Mouse (Mus musculus) forebrain, embryonic 16.5 days (tissue): Measurements from ENCODE around the gene Nim1k. TPM values are rescaled to one million over a fixed set of nuclear protein-coding genes. Genes with fewer than 3 reads are reported as not detected.
"Not testable (repeated sequence)": the region's sequence is repeated elsewhere in the genome, so short reads cannot be mapped to it uniquely, and the experiment has no call there.

Experiments
- ATAC-seq: fragments of 200-750 bp; cut with Nextera tagmentation; 2 replicates; pipeline ENCODE4 v1.8.0; 2017; ENCODE audit warnings: mild to moderate bottlenecking, moderate library complexity
- H3K27ac ChIP-seq: fragments of 300-500 bp; sonication (generic); 2 replicates; pipeline ENCODE4 v1.5.1; 2014; ENCODE audit warnings: low read length, control low read depth
- H3K27me3 ChIP-seq: fragments of 300-500 bp; sonication (generic); replicated peaks from 2 replicates; pipeline ENCODE4 v1.6.1; 2014; ENCODE audit warnings: low read length; ENCODE audit not compliant: control insufficient read depth, insufficient read depth
- H3K36me3 ChIP-seq: fragments of 300-500 bp; sonication (generic); 2 replicates; pipeline ENCODE4 v1.6.1; 2014; ENCODE audit not compliant: control insufficient read depth, insufficient read depth
- H3K4me1 ChIP-seq: fragments of 300-500 bp; sonication (generic); replicated peaks from 2 replicates; pipeline ENCODE4 v1.6.1; 2014; ENCODE audit warnings: low read length; ENCODE audit not compliant: control insufficient read depth, insufficient read depth
- H3K4me2 ChIP-seq: fragments of 300-500 bp; sonication (generic); 2 replicates; pipeline ENCODE4 v1.6.1; 2014; ENCODE audit warnings: mild to moderate bottlenecking, low read length, control low read depth
- H3K4me3 ChIP-seq: fragments of 300-500 bp; sonication (generic); replicated peaks from 2 replicates; pipeline ENCODE4 v1.5.1; 2014; ENCODE audit warnings: mild to moderate bottlenecking, low read length, control low read depth
- H3K9ac ChIP-seq: fragments of 300-500 bp; sonication (generic); replicated peaks from 2 replicates; pipeline ENCODE4 v1.6.1; 2014; ENCODE audit warnings: low read depth, low read length, control low read depth
- H3K9me3 ChIP-seq: fragments of 300-500 bp; sonication (generic); 2 replicates; pipeline ENCODE4 v1.6.1; 2016; ENCODE audit warnings: low read length; ENCODE audit not compliant: control insufficient read depth
- WGBS: fragments of 180-500 bp; shearing (Covaris S2); extraction: QIAGEN DNeasy Blood & Tissue Kit; methylation state at CpG from one replicate; pipeline ENCODE4 v1.1.7; 2014; 5-methylcytosine and 5-hydroxymethylcytosine counted together
- polyA plus RNA-seq: library from polyadenylated mRNA; unstranded; fragments of >200 nt; fragmentation: Nextera tagmentation; extraction: Ambion mirVana; gene quantifications from 2 replicates; pipeline ENCODE4 v1.2.1, GENCODE M21; 2015

Nim1k gene
- polyA plus RNA-seq, 1 experiment from 2014 or later: 8.0 TPM

- 67% methylated on average over 1 of the region's 1 CpGs for WGBS
- no peaks in the 10 kb centered on the region for H3K9me3 ChIP-seq
- H3K4me3 ChIP-seq: no peak overlapping the region
- H3K4me1 ChIP-seq: peaks cover 34% of the 10 kb centered on the region
- H3K27me3 ChIP-seq: no peaks in the 10 kb centered on the region
- H3K27ac ChIP-seq: no peak overlapping the region
- no peak for ATAC-seq
- peaks cover 19% of the 10 kb centered on the region for H3K36me3 ChIP-seq
- H3K4me2 ChIP-seq: no peak overlapping the region
- H3K9ac ChIP-seq: no peak overlapping the region
These were observed 59.2 kb downstream of the Nim1k start for GRCm38 (mm10) chr13:119696496-119696895.

- no peaks in the 10 kb centered on the region for H3K27me3 ChIP-seq
- no peak overlapping the region for H3K4me3 ChIP-seq
- H3K9ac ChIP-seq: no peak overlapping the region
- H3K4me1 ChIP-seq: peaks cover 37% of the 10 kb centered on the region
- H3K4me2 ChIP-seq: peak overlapping the region; percentile 28
- H3K36me3 ChIP-seq: peaks cover 11% of the 10 kb centered on the region
- no peak for ATAC-seq
- H3K9me3 ChIP-seq: no peaks in the 10 kb centered on the region
- no peak overlapping the region for H3K27ac ChIP-seq
- 58% methylated on average over 4 of the region's 4 CpGs for WGBS
These were observed 60.0 kb downstream of the Nim1k start for GRCm38 (mm10) chr13:119695676-119696075.

- ATAC-seq, H3K27me3 ChIP-seq, H3K9me3 ChIP-seq, H3K36me3 ChIP-seq, H3K27ac ChIP-seq: not testable (repeated sequence)
- 47% methylated on average over 3 of the region's 3 CpGs for WGBS
- H3K9ac ChIP-seq: peak overlapping the region; percentile 99; the same call in 1 of the 2 replicates
- peak overlapping the region; percentile 79 for H3K4me2 ChIP-seq
- peaks cover 48% of the 10 kb centered on the region for H3K4me1 ChIP-seq
- H3K4me3 ChIP-seq: peak overlapping the region; percentile 100
These were observed 63.7 kb downstream of the Nim1k start for GRCm38 (mm10) chr13:119691958-119692357.

GRCm38 (mm10) chr13:119690876-119691620 is 64.6 kb downstream of the Nim1k start:
- H3K27me3 ChIP-seq: no peaks in the 10 kb centered on the region
- no peaks in the 10 kb centered on the region for H3K9me3 ChIP-seq
- H3K36me3 ChIP-seq: peaks cover 2% of the 10 kb centered on the region; the same call in 1 of the 2 replicates
- peak overlapping the region; percentile 79 for H3K4me2 ChIP-seq
- H3K4me3 ChIP-seq: peak overlapping the region; percentile 100
- peak overlapping the region; percentile 99 for H3K27ac ChIP-seq
- peak overlapping the region; percentile 99 for H3K9ac ChIP-seq
- ATAC-seq: no peak
- H3K4me1 ChIP-seq: peaks cover 46% of the 10 kb centered on the region
- WGBS: 1% methylated on average over 7 of the region's 7 CpGs

- Histone ChIP-seq H3K9ac (peak within 1 kb of the TSS; percentile 99), H3K27me3 (no peaks in the 10 kb centered on the region), H3K9me3 (no peaks in the 10 kb centered on the region), H3K4me1 (peaks cover 40% of the 10 kb centered on the region), H3K4me3 (peak within 1 kb of the TSS; percentile 100), H3K36me3 (peaks cover 2% of the 10 kb centered on the region; the same call in 1 of the 2 replicates), H3K4me2 (peak within 1 kb of the TSS; percentile 79), H3K27ac (peak within 1 kb of the TSS; percentile 99)
- WGBS: under 1% methylated on average over 59 of the region's 59 CpGs
- ATAC-seq: peak; percentile 97
These were observed 65.5 kb downstream of the Nim1k start, which contains the start of gene Hmgcs1 for GRCm38 (mm10) chr13:119690039-119690728. Gene Hmgcs1 (plus strand): TSS chr13:119690379.

GRCm38 (mm10) chr13:119689709-119690038 is 66.0 kb downstream of the Nim1k start:
- peak overlapping the region; percentile 83 for H3K27ac ChIP-seq
- H3K36me3 ChIP-seq: peaks cover 2% of the 10 kb centered on the region; the same call in 1 of the 2 replicates
- no peaks in the 10 kb centered on the region for H3K27me3 ChIP-seq
- H3K4me2 ChIP-seq: peak overlapping the region; percentile 46
- peaks cover 36% of the 10 kb centered on the region for H3K4me1 ChIP-seq
- no peaks in the 10 kb centered on the region for H3K9me3 ChIP-seq
- H3K9ac ChIP-seq: 0 out of 2 replicates have a peak overlapping the region, but pooled peaks have one; percentile 17
- no peak for ATAC-seq
- peak overlapping the region; percentile 100 for H3K4me3 ChIP-seq
- 2% methylated on average over 5 of the region's 5 CpGs for WGBS

GRCm38 (mm10) chr13:119684416-119685177 is 71.1 kb downstream of the Nim1k start:
- H3K36me3 ChIP-seq: no peaks in the 10 kb centered on the region
- H3K4me2 ChIP-seq: no peak overlapping the region
- 88% methylated on average over 11 of the region's 11 CpGs for WGBS
- H3K4me1 ChIP-seq: peaks cover 11% of the 10 kb centered on the region
- H3K9ac ChIP-seq: no peak overlapping the region
- ATAC-seq: no peak
- H3K4me3 ChIP-seq: no peak overlapping the region
- no peak overlapping the region for H3K27ac ChIP-seq
- no peaks in the 10 kb centered on the region for H3K9me3 ChIP-seq
- no peaks in the 10 kb centered on the region for H3K27me3 ChIP-seq

GRCm38 (mm10) chr13:119681161-119681560 is 74.5 kb downstream of the Nim1k start:
- Histone ChIP-seq H3K4me2 (no peak overlapping the region), H3K9me3 (no peaks in the 10 kb centered on the region), H3K9ac (no peak overlapping the region), H3K36me3 (no peaks in the 10 kb centered on the region), H3K4me3 (no peak overlapping the region), H3K4me1 (no peaks in the 10 kb centered on the region), H3K27ac (no peak overlapping the region), H3K27me3 (no peaks in the 10 kb centered on the region)
- ATAC-seq: no peak
- 81% methylated on average over 3 of the region's 3 CpGs for WGBS

GRCm38 (mm10) chr13:119679721-119680120 is 76.0 kb downstream of the Nim1k start:
- Histone ChIP-seq H3K4me1 (no peaks in the 10 kb centered on the region), H3K9me3 (no peaks in the 10 kb centered on the region), H3K36me3 (no peaks in the 10 kb centered on the region), H3K4me2 (no peak overlapping the region), H3K27ac (no peak overlapping the region), H3K4me3 (no peak overlapping the region), H3K9ac (no peak overlapping the region), H3K27me3 (no peaks in the 10 kb centered on the region)
- no peak for ATAC-seq
- 88% methylated on average over 2 of the region's 2 CpGs for WGBS
